Mouse (Mus musculus): Measurements from ENCODE around the gene Tet2.

Tet2 gene

DNA sequence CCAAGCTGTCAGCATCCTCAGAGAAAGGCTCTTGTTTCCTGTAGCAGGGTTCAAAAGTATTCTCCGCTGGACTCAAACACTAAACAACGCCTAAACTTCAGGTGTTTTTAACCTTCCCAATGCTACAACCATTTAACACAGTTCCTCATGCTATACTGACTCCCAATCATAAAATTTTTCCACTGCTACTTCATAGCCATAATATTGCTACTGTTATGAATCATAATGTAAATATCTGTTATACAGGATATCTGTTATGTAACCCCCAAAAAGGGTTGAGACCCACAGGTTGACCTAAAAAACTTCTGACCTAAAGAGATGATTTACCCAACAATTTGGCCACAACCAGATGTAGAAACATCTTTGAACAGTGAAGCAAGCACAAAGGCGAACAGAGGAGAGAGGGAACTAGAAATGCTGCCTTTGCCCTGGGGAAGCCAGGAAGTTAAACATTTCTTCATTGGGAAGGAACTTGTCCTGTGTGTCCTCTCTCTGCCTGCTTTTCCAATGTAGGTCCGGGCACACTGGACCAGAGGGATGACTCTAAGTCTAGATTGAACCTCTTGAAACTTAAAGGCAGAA is 108.6 kb downstream of the Tet2 start:
- DNase-seq (ENCODE audit: low spot score), result no peak

DNA sequence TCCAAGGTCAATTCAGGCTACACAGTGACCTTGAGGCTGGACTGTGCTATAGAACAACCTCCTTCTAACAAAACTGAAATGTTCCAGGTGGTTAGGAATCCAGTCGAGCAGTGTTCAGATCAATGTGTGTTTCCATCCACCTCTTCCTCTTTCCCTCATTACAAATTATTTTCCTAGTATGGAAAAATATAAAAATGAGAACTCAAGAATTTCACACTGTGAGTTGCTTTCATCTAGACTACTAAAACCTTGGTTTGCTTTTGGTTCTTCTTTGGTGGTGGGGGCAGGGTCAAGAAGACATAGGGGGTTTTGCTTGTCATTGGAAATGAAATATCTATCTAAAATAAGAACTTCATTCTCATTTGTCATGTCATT is 109.2 kb downstream of the Tet2 start:
- DNase-seq (ENCODE audit: low spot score), result no peak

DNA sequence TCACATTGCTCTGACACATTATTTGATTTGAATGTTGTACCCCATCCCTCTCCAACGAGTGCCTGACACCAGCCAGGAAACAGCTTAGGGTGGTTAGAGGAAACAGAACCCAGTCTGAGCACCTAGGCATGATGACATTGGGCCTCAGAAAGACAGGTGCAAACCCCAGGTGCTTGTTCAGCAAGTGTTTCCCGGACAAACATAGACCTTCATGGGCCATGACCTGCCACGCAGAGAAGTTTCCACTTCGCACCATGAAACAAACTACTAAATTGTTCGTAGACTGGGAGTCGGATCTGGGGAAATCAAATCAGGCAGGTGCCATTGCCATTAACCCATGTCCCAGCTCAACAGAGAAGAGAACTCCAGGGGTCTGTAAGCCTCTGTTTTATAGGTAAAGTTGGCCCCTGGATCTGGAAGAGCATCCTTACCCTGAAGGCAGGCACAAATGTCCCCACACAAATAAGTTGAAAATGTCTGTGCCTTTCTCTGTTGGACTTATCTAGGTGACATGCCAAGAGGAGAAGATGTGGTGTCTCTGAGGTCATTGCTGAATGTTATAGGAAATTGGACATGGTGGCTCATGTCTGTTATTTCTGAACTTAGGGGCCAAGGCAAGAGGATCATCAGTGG is 109.7 kb downstream of the Tet2 start:
- no peak for DNase-seq (ENCODE audit: low spot score)

DNA sequence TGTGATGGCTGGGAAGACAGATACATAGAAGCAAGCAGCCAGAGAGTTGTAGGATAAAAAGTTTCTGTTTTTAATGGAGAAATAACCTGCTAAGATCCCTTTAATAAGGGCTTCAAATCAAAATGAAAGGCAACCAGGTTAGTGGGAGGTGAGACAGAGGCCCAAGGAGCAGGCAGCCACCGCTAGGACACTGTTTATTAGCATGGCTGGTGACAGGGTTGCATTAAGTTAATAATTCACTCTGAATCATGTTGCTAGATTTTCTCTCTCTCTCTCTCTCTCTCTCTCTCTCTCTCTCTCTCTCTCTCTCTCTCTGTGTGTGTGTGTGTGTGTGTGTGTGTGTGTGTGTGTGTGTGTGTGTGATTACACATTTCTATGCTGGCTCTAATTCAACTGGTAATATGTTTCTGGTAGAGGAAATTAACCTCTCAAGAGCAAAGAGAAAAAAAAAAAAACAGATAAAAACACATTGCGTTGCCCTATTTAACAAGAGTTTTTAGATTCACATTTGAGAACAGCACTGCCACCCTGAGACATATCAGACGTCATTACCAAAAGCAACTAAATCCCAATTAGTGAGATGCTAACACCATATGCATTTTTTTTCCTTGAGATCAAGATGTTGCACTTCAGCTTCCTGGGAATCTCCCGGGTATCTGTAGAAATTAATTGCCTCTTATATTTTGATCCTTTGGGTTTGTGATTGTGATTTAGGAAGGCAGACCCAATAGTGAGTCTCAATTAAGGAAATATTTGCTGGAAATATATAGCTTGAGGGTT is 115.4 kb downstream of the Tet2 start:
- no peak for DNase-seq (ENCODE audit: low spot score)

DNA sequence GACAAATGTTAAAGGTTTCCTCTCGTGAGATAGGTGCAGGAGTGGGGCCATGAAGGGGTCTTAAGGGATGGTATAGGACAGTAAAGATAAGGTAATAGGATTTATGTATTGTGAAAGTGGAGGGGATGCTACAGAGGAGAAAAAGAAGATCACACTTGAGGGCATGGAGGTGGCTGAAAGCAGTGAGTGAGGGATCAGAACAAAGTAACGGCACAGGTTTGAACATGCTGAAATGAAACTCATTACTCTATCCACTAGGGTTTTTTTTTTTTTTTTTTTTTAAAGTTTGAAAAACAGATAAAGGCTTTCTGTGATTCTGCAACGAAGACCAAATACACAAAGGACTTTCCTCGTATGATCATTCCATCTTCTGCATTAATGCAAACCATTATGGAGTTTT is 116.9 kb downstream of the Tet2 start:
- no peak for DNase-seq (ENCODE audit: low spot score)

DNA sequence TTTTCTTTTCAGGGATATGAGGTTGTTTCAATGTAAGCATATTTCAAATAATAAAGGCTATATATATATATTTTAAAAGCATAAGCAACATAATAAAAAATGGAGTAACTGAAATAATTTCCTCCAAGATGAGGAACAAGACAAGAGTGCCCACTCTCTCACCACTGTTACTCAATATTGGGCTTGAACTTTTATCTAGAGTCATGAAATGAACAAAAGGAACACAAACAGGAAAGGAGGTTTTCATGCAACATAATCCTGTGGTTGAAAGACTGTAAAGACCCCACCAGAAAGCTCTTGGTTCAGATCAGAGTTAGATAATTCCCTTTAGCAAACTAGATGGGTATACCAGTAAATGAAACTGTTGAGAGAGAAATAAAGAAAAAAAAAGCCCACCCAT is 121.9 kb downstream of the Tet2 start:
- no peak for DNase-seq (ENCODE audit: low spot score)

DNA sequence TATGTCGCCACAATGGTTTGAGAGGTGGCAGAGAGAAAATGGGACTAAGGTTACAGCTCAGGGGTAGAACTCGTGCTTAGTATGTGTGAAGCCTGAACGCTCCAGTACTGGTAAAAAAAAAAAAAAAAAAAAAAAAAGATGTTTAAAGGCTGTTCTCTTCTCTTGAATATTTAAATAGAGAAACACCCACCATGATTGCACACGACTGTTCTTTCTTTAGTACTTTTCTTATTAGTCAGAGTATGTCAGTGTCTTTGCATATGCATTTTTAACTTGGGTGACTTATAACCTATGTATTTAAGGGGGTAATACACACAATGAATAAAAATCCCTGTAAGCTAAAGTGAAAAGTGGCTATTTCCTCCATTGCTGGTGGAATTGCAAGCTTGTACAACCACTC is 130.2 kb downstream of the Tet2 start:
- no peak for DNase-seq (ENCODE audit: low spot score)
